Mouse (Mus musculus) layer of hippocampus, postnatal 10 days (tissue): Measurements from ENCODE around the gene Usp35. TPM values are rescaled to one million over a fixed set of nuclear protein-coding genes. Genes with fewer than 3 reads are reported as not detected.

ENCODE experiments used
- DNase-seq, 2 experiments: peaks; one replicate each; pipeline ENCODE4 v3.0.0; 2021; ENCODE audit warnings: low spot score in 2 of 2
- long read RNA-seq: library from polyadenylated mRNA; stranded (forward); transcript quantifications from one replicate; pipeline ENCODE4 v2.0.0, GENCODE M21; 2023
- total RNA-seq, 2 experiments: library from RNA; stranded (reverse); gene quantifications; 2 replicates each; pipeline ENCODE4 v1.2.3; 2021

Gene Usp35
- 10 to 100 TPM; 10.8 to 14.0 TPM for total RNA-seq
- long read RNA-seq, full-length matches to known transcripts = 3 of 9 reads
- long read RNA-seq, partial matches to known transcripts = 2 of 9 reads
- long read RNA-seq, other reads (novel, unspliced or antisense) = 4 of 9 reads

DNA sequence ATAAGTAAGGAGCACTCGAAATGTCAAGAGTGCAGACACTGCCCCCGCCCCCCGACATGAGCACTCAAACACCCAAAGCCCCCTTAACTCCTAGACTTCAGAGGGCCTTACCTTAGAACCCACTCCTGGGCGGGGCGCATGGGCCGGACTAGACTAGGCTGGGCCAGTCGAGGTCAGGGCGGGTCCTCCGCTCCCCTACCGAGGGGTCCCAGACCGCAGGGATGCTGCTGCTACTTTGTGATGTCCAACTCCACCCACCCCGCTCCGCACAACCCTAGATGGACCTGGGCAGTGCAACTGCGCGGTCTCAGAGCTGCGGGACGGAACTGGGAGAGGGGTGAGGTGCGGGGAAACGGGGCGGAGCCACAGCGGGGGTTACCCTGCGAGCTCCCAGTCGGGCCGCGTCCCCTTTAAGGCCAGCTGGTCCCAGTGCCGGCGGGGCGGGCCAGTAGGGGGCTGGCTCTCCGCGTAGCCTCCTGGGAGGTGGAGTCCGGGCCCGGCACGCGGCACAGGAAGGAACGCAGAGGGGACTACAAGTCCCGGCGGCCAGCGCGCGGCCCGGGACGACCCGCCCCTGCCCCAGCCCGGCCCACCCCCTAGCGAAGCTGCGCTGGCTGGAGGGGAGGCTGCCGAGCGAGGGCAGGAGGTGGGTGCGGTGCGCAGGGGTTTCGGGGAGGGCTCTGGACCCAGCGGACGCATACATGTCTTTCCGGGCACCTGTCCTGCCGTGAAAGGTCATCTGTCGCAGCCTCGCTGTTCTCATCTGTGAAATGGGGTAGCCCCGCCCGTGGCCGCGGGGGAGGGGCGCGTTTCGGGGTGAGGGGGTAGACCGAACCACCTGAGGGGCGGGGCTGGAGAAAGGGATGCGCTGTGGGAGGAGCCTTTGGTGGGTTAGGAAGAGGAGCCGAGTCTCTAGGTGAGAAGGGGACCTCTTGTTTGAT, at the start of gene Usp35, which contains the start of gene Kctd21:
Gene Usp35 (minus strand): TSS at position 295 of the 941 bp plus-strand sequence.
Gene Kctd21 (plus strand): TSS at position 602 of the 941 bp plus-strand sequence.
- peak; percentile 93 to 98 for DNase-seq

GRCm38 (mm10) chr7:97380500-97381123, 48.8 kb upstream of the Usp35 start:
- DNase-seq = no peak

DNA sequence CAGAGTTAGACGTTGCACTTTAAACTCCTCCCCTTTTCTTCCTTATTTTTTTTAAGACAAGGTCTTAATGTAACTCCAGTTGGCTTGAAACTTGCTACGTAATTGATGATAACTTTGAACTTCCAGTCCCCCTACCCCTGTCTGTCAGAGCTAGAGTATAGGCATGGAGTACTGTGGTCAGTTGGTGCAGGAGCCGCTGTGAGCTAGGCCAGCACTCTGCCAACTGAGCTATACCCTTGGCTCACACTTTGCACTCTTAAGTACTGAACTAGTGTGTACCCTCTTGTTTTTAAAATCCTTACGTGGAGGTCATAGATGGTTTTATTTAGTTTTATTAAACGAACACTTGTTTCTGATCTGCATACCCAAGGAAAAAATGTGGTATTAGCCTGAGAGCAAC, 47.5 kb upstream of the Usp35 start:
- DNase-seq = no peak

DNA sequence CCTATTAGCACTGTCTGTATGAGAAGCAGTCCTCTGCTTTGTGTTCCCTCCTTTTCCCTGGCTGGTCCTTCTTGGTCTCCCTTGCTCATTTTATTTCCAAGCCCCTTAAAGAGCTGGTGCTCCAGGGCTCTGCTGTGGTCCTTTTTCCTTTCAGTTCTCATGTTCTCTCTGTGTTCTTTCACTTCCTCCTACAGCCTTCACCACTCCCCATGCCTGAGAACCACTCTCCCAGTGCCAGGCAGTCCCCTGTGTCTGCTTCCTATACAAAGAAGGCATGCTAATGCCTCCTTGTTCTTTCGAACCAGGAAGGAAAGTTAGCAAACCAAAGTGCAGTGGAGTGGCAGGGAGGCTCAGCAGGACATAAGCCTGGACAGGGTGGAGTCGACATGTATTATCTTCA, 44.1 kb upstream of the Usp35 start:
- no peak for DNase-seq

- DNase-seq = no peak
These were observed 43.3 kb upstream of the Usp35 start for GRCm38 (mm10) chr7:97375101-97375500.

- DNase-seq = no peak
These were observed 34.1 kb upstream of the Usp35 start for GRCm38 (mm10) chr7:97365887-97366286.

DNA sequence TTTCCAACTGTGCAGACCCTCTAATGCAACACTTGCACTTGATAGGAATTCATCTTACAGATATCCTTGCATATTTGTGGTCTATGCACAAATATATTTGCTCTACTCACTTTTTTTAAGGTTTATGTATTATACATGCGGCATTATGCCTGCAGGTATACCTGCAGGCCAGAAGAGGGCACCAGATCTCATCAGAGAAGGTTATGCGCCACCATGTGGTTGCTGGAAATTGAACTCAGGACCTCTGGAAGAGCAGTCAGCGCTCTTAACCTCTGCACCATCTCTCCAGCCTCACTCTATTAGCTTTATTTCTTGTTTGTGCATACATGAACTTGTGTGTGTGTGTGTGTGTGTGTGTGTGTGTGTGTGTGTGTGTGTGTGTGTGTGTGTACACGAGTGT, 29.6 kb upstream of the Usp35 start:
- no peak for DNase-seq

DNA sequence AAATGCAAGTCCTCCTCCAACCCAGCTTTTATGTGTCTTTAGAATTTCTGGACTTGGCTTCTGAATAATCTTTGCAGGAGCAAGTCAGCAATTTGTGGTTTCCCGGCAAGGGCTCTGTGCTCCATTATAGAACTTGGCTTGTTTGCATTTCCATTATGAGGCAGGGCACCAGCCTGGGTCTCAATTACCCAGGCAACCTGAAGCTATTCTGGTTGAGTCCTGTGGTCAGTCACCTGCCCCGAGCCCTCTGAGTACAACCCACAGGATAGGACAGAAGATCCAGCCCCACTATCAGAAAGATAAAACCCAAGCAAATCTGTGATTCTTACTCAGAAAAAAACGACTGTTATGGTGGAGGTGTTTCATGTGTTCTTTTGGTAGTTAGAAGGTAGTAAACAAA, 29.1 kb upstream of the Usp35 start:
- DNase-seq = no peak

GRCm38 (mm10) chr7:97360166-97360565, 28.3 kb upstream of the Usp35 start:
- no peak for DNase-seq

DNA sequence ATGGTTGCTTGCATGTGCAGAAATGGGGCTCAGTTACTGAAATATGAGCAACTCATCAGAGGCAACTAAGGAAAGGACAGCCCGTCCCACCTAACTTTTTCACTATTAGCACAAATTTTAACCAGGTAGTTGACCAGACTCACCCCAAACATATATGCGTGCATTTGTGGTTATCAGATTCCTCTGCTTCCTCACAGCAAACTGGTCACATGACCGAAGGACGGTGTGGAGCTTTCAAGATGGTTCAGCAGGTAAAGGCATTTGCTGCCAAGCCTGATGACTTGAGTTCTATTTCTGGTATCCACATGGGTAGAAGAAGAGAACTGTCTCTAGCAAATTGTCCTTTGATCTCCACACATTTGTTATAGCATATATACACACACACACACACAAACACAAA, 26.5 kb upstream of the Usp35 start:
- no peak for DNase-seq

GRCm38 (mm10) chr7:97357840-97358239, 26.0 kb upstream of the Usp35 start:
- no peak for DNase-seq

DNA sequence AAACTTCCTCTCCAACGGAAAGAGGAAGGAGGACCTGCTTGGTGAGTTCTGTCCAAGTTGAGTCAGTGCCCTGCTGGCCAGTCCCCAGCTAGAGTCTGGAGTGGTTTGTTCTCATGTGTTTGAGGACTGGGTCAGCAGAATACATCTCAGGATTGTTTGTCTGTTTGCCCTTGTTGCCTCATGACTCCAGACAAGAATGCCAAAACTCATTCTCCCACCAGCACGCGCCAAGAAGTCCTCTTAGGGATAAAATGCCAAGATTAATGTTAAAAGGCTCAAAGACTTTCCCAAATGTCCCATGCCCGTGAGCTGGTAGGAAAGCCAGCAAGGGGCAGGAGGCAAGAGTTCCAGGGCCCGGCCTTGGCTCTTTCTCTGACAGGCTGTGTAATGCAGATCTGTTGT, 25.1 kb upstream of the Usp35 start:
- no peak for DNase-seq

- DNase-seq = no peak
These were observed 24.4 kb upstream of the Usp35 start for GRCm38 (mm10) chr7:97356253-97356652.

DNA sequence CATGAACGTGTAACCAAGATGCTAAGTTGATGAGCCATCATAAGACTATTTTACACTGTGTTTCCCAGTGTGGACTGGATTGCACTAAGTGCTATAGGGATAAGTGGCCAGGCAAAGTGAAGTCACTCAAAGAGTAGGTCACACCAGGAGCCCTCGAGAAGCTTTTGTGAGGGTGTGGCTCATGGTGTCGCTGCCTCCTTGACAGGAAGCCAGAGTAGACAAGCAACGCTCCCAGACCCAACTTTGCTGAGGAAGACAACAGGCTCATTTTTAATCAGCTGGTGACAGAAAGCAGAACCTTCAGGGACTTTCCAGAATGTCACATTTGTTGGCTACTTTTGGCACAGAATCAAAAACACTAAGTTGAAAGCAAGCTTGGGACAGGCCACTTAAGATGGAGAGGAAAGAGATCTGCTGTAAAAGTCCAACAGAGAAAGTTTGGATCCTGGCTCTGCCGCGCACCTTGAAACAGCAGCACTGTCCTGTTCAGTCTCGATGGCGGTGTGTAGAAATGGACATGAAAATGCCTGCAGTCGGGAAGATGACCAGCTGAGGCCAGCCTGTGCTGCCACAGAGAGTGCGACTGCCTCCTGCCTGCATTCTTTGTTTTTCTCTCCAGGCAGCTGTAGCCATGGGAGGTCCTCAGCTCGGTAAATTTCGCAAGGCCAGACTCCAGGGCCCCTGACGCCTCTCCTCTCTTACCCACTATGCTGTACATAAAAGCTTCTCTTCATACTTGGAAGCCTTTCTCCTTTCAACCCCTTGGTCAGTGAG, 23.4 kb upstream of the Usp35 start:
- DNase-seq = no peak

- no peak for DNase-seq
These were observed 21.5 kb upstream of the Usp35 start for GRCm38 (mm10) chr7:97353356-97353755.

DNA sequence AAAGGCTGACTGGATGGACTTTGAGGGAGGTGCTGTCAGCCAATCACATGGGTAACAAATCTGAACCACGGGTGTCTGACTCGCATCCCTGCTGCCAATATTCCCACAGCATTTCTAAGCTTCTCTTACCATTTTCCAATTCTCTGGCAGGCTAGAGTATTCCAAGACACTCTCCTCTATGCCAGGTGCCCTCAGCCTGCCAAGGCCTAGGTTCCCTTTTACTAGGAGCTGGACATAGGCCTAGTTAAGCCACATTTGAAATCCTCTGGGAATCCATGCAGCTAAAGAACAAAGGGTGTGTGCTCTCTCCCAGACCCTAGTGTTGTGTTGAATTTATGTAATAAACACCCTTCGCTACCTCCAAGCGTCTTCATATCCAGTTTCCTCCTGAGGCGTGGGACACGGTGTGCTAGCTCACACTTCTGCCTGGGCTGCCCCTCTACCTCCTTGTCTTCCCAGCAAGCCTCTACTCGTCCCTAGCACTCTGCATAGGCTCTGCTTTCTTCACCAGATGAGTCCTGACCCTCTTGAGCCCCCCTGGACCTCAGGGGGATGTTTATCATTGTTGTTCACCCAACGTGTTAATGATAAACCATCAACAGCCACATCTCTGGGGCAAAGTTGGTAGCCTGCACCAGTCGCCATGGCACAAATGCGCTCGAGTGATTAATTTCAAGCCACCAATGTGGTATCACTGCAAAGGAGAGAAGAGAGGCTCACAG, 20.1 kb upstream of the Usp35 start:
- no peak for DNase-seq

DNA sequence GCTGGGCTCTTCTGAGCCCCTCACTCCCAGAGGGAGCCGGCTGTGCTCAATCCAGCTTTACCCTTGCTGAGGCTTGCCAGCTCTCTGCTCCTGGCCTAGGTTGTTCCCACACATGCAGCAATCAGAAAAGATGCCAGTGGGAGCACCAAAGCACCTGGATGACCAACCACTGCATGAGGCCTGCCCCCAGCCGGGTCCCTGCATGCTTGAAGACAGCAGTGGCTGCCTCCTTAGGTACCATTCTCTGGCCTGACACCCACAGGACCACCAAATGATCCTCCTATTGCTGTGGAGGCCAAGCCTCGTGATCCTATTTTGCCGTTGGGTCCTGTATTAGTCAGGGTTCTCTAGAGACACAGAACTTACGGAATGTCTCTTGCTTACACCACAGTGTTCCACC, 19.1 kb upstream of the Usp35 start:
- DNase-seq = peak in 1 of 2 experiments; percentile 2

DNA sequence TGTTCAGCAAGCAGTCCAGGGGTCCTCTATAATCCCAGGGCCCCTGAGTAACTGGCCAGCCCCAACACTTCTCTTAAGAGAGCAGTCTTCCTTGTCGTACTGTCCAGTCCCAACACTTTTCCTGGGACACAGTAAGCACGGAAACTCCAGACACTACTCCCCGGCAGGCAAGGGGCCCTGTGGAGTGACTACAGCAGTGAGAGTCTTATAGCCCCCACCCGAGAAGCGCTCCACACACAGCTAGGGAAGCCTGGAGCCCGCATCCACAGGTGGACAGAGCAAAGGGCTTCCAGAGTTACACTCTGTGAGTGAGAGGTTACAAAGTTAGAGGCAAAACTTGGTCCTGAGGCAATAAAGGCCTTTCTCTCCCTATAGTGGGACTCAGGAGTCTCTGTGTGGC, 17.6 kb upstream of the Usp35 start:
- no peak for DNase-seq

GRCm38 (mm10) chr7:97348836-97349235, 17.0 kb upstream of the Usp35 start:
- peak; percentile 2 to 6 for DNase-seq

DNA sequence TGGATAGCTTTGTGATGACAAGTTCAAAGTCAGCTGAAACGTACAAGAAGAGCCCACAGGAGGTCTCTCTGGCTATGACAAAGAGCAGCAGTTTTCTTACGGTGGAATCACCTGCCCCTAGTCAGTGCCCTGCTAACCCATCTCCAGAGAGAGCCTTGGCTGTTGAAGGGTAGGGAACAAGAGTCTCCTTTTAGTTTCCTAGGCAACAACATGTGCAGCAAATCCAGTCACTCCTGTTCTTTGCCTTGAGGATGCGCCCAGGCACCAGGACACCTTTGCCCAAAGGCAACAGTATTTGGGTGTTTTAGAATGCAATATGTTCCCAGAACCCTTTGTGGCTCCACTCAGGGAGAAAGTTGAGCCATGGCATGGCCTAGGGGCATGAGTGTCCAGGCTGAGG, 16.5 kb upstream of the Usp35 start:
- DNase-seq = peak in 1 of 2 experiments; percentile 6

DNA sequence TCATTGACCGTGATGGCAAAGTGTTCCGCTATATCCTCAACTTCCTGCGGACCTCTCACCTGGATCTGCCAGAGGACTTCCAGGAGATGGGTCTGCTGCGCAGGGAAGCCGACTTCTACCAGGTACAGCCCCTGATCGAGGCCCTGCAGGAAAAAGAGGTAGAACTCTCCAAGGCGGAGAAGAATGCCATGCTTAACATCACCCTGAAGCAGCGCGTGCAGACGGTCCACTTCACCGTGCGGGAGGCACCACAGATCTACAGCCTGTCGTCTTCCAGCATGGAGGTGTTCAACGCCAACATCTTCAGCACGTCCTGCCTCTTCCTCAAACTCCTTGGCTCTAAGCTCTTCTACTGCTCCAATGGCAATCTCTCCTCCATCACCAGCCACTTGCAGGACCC, 15.6 kb upstream of the Usp35 start:
- DNase-seq = peak in 1 of 2 experiments; percentile 2
